Mouse (Mus musculus): ENCODE data around the gene Bcr. TPM values are rescaled to one million over a fixed set of nuclear protein-coding genes. Genes with fewer than 3 reads are reported as not detected.

Bcr gene
- polyA plus RNA-seq, 1 experiment, result 23.2 TPM

GRCm38 (mm10) chr10:75129283-75129710, 68.9 kb downstream of the Bcr start:
- peak; percentile 87 for DNase-seq (ENCODE audit: low read depth)

- no peak for DNase-seq (ENCODE audit: low read depth)
Measured at GRCm38 (mm10) chr10:75130372-75131046, 70.1 kb downstream of the Bcr start.

GRCm38 (mm10) chr10:75131625-75132024, 71.2 kb downstream of the Bcr start:
- no peak for DNase-seq (ENCODE audit: low read depth)

GRCm38 (mm10) chr10:75134861-75135517, 74.6 kb downstream of the Bcr start:
- DNase-seq (ENCODE audit: low read depth), result no peak

GRCm38 (mm10) chr10:75135518-75136162, 75.2 kb downstream of the Bcr start:
- DNase-seq (ENCODE audit: low read depth), result no peak

GRCm38 (mm10) chr10:75137148-75137547, 76.8 kb downstream of the Bcr start:
- no peak for DNase-seq (ENCODE audit: low read depth)

GRCm38 (mm10) chr10:75145221-75145620, 84.8 kb downstream of the Bcr start:
- DNase-seq (ENCODE audit: low read depth), result no peak

- no peak for DNase-seq (ENCODE audit: low read depth)
Measured at GRCm38 (mm10) chr10:75146001-75146400, 85.6 kb downstream of the Bcr start.

- no peak for DNase-seq (ENCODE audit: low read depth)
Measured at GRCm38 (mm10) chr10:75146619-75147018, 86.2 kb downstream of the Bcr start.

GRCm38 (mm10) chr10:75148295-75148694, 87.9 kb downstream of the Bcr start:
- no peak for DNase-seq (ENCODE audit: low read depth)

GRCm38 (mm10) chr10:75150361-75150760, 90.0 kb downstream of the Bcr start:
- no peak for DNase-seq (ENCODE audit: low read depth)

- no peak for DNase-seq (ENCODE audit: low read depth)
Measured at GRCm38 (mm10) chr10:75151311-75151710, 90.9 kb downstream of the Bcr start.

- no peak for DNase-seq (ENCODE audit: low read depth)
Measured at GRCm38 (mm10) chr10:75156835-75157234, 96.4 kb downstream of the Bcr start.

GRCm38 (mm10) chr10:75157713-75158112, 97.3 kb downstream of the Bcr start:
- DNase-seq (ENCODE audit: low read depth), result no peak

- no peak for DNase-seq (ENCODE audit: low read depth)
Measured at GRCm38 (mm10) chr10:75158356-75158755, 98.0 kb downstream of the Bcr start.

- DNase-seq (ENCODE audit: low read depth), result no peak
Measured at GRCm38 (mm10) chr10:75160171-75160900, 99.9 kb downstream of the Bcr start.

GRCm38 (mm10) chr10:75165825-75166481, 105.6 kb downstream of the Bcr start:
- DNase-seq (ENCODE audit: low read depth), result peak; percentile 77

GRCm38 (mm10) chr10:75166601-75167000, 106.2 kb downstream of the Bcr start:
- peak; percentile 70 for DNase-seq (ENCODE audit: low read depth)

- DNase-seq (ENCODE audit: low read depth), result peak; percentile 84
Measured at GRCm38 (mm10) chr10:75170207-75170850, 109.9 kb downstream of the Bcr start.

- DNase-seq (ENCODE audit: low read depth), result no peak
Measured at GRCm38 (mm10) chr10:75173056-75173455, 112.7 kb downstream of the Bcr start.

GRCm38 (mm10) chr10:75173712-75174111, 113.3 kb downstream of the Bcr start:
- DNase-seq (ENCODE audit: low read depth), result no peak

All from gonadal fat pad, adult 2 months (tissue).